Mouse (Mus musculus) megakaryocyte, embryonic 14.5 days (primary cell): ENCODE measurements around the gene Thpo. TPM values are rescaled to one million over a fixed set of nuclear protein-coding genes. Genes with fewer than 3 reads are reported as not detected.

Source experiments
- H3K27me3 ChIP-seq: replicated peaks from 2 replicates; pipeline ENCODE3; 2012; ENCODE audit warnings: inconsistent platforms
- H3K36me3 ChIP-seq: replicated peaks from 2 replicates; pipeline ENCODE3; 2012; ENCODE audit warnings: low read length, inconsistent platforms, mixed read lengths
- H3K4me1 ChIP-seq: 2 replicates; pipeline ENCODE4 v1.6.1; 2012; ENCODE audit warnings: inconsistent platforms
- H3K4me3 ChIP-seq: replicated peaks from 2 replicates; pipeline ENCODE3; 2012; ENCODE audit warnings: moderate library complexity, mild to moderate bottlenecking, inconsistent platforms
- H3K9me3 ChIP-seq: 2 replicates; pipeline ENCODE4 v1.6.1; 2012; ENCODE audit warnings: inconsistent platforms
- FLI1 ChIP-seq: IDR thresholded peaks from 2 replicates; pipeline ENCODE4 v1.6.1; 2012; ENCODE audit warnings: low read length, inconsistent platforms, mixed read lengths
- GATA1 ChIP-seq: IDR thresholded peaks from 3 replicates; pipeline ENCODE4 v1.6.1; 2012; ENCODE audit warnings: mixed read lengths, low read length, inconsistent platforms, borderline replicate concordance
- polyA plus RNA-seq: library from polyadenylated mRNA; stranded (reverse); fragments of >175 nt; gene quantifications from 2 replicates; pipeline ENCODE4 v1.2.3, GENCODE M21; 2012; ENCODE audit warnings: low replicate concordance; ENCODE audit not compliant: insufficient read depth

The Thpo gene
- polyA plus RNA-seq, 1 experiment: not detected

DNA sequence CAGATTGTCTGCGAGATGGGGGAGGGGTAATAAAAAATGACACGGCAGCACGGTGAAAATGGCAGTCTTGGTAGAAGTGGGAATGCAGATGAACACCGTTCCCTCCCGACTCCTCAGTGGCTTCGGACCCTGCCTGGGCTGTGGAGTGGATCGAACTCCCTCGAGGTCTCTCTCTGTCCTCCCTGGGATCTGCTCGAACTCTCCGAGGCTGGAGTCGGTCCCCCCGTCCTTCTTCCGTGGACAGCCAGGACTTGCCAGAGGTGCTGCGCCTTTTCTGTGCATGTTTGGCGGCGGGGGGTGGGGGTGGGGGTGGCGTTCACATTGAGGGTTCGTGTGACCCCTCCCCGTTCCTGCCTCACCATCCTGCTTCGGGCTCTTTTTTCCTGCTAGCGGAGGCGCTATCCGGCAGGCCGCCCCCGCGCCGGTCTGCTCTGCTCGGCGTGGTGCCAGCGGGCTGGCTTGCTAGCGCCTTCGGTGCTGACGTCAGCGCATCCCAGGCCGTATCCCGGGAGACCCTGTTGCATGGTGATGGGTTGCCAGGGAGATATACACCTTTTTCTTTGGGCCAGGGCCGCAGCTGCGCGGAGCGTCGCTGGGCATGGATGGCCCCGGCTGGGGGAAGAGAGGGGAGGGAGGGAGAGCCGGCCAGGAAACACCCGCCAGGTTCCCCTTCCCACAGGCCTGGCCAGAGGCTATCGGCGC, 38.5 kb downstream of the Thpo start:
- H3K27me3 ChIP-seq: peaks cover 35% of the 10 kb centered on the region
- no peak for TF ChIP-seq GATA1
- no peak for TF ChIP-seq FLI1
- H3K36me3 ChIP-seq: peaks cover 44% of the 10 kb centered on the region
- peak overlapping the region; percentile 89 for H3K4me3 ChIP-seq
- H3K4me1 ChIP-seq: peaks cover 48% of the 10 kb centered on the region
- H3K9me3 ChIP-seq: no peaks in the 10 kb centered on the region

DNA sequence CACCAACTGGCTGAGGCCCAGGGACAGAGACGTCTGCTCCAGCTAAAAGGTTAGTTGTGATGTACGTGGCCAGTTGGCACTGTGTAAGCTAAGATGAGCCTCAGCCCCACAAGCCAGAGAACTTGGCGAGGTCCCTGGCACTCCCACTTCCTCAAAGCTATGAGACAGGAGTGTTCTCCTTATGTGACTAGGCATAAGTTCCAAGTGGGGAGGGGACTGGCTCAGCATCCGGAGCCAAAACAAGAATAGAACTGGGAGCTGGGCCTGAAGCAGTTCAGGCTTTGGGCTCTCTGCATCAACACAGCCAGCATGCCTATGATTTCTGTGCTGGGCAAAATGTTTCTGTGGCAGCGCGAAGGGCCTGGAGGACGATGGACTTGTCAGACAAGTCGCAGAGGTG, 39.5 kb downstream of the Thpo start:
- H3K4me1 ChIP-seq: peaks cover 50% of the 10 kb centered on the region
- peaks cover 48% of the 10 kb centered on the region for H3K36me3 ChIP-seq

GRCm38 (mm10) chr16:20693111-20693701, 41.1 kb downstream of the Thpo start, which contains the start of gene Fam131a:
Gene Fam131a, plus strand, starts transcription at chr16:20693241.
- TF ChIP-seq FLI1 (no peak), GATA1 (no peak)
- Histone ChIP-seq H3K4me1 (peaks cover 48% of the 10 kb centered on the region), H3K9me3 (no peaks in the 10 kb centered on the region), H3K4me3 (peak within 1 kb of the TSS; percentile 90), H3K27me3 (peaks cover 19% of the 10 kb centered on the region), H3K36me3 (peaks cover 52% of the 10 kb centered on the region)

More for the DNA sequence above, 39.5 kb downstream of the Thpo start:
- Histone ChIP-seq H3K9me3 (no peaks in the 10 kb centered on the region), H3K4me3 (peak overlapping the region; percentile 89), H3K27me3 (peaks cover 30% of the 10 kb centered on the region)
- no peak for TF ChIP-seq FLI1
- no peak for TF ChIP-seq GATA1

GRCm38 (mm10) chr16:20692241-20692965, 41.9 kb downstream of the Thpo start:
- H3K4me1 ChIP-seq: peaks cover 48% of the 10 kb centered on the region
- H3K4me3 ChIP-seq: peak overlapping the region; percentile 16

GRCm38 (mm10) chr16:20691617-20692016, 42.7 kb downstream of the Thpo start:
- H3K9me3 ChIP-seq: no peaks in the 10 kb centered on the region
- H3K4me1 ChIP-seq: peaks cover 48% of the 10 kb centered on the region
- H3K27me3 ChIP-seq: peaks cover 14% of the 10 kb centered on the region
- TF ChIP-seq FLI1 (no peak), GATA1 (no peak)
- peaks cover 68% of the 10 kb centered on the region for H3K36me3 ChIP-seq
- no peak overlapping the region for H3K4me3 ChIP-seq

More at GRCm38 (mm10) chr16:20692241-20692965, 41.9 kb downstream of the Thpo start:
- TF ChIP-seq FLI1 (no peak), GATA1 (no peak)
- Histone ChIP-seq H3K27me3 (peaks cover 16% of the 10 kb centered on the region), H3K9me3 (no peaks in the 10 kb centered on the region), H3K36me3 (peaks cover 60% of the 10 kb centered on the region)

DNA sequence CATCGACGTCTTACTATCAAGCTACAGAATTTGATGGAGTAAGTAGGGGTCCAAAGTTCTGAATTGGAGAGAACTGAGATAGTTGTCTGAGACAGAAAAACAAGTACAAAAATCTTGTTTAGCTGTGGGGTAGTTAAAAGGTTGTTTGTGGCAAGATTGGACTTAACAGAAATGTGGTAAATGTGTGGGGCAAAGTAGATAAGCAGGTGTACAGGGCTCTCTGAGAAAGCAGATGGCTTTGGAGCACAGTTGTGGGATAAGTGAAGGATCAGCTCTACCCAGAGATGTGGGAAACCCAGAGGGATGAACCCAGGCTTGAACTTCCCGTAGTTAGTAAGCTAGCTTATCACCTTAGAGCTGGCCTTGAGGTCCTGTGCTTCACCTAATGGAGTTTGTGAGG, 43.5 kb downstream of the Thpo start:
- no peak for TF ChIP-seq GATA1
- no peak for TF ChIP-seq FLI1
- Histone ChIP-seq H3K4me3 (no peak overlapping the region), H3K4me1 (peaks cover 41% of the 10 kb centered on the region), H3K9me3 (no peaks in the 10 kb centered on the region), H3K36me3 (peaks cover 76% of the 10 kb centered on the region), H3K27me3 (peaks cover 7% of the 10 kb centered on the region)

GRCm38 (mm10) chr16:20677974-20678675, 56.2 kb downstream of the Thpo start:
- H3K9me3 ChIP-seq: no peaks in the 10 kb centered on the region
- H3K4me1 ChIP-seq: peaks cover 85% of the 10 kb centered on the region
- peak overlapping the region; percentile 24 for H3K4me3 ChIP-seq
- TF ChIP-seq GATA1 (no peak), FLI1 (no peak)
- H3K36me3 ChIP-seq: peaks cover 91% of the 10 kb centered on the region
- no peaks in the 10 kb centered on the region for H3K27me3 ChIP-seq

DNA sequence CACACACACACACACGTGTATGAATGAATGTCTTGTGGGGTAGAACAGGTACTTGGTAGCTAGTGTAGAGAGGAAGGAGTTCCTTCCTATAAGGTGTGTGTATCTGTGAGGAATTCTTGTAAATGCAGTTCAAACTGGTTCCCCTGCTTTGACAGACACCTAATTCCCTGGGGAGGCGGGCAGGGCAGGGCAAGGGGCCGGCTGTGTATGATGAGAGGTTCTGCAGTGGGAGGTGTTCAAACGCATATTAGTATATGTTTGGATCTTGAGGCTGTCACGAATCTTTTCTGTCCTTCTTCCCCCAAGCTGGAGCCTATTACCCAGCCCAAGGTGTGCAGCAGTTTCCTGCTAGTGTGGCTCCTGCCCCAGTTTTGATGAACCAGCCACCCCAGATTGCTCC, 56.9 kb downstream of the Thpo start:
- Histone ChIP-seq H3K36me3 (peaks cover 84% of the 10 kb centered on the region), H3K27me3 (no peaks in the 10 kb centered on the region), H3K4me3 (peak overlapping the region; percentile 24), H3K4me1 (peaks cover 85% of the 10 kb centered on the region), H3K9me3 (no peaks in the 10 kb centered on the region)
- TF ChIP-seq GATA1 (no peak), FLI1 (no peak)

- Histone ChIP-seq H3K4me1 (peaks cover 88% of the 10 kb centered on the region), H3K9me3 (no peaks in the 10 kb centered on the region), H3K36me3 (peaks cover 77% of the 10 kb centered on the region), H3K4me3 (no peak overlapping the region), H3K27me3 (no peaks in the 10 kb centered on the region)
- TF ChIP-seq FLI1 (no peak), GATA1 (no peak)
These were observed 57.6 kb downstream of the Thpo start for GRCm38 (mm10) chr16:20676702-20677101.

DNA sequence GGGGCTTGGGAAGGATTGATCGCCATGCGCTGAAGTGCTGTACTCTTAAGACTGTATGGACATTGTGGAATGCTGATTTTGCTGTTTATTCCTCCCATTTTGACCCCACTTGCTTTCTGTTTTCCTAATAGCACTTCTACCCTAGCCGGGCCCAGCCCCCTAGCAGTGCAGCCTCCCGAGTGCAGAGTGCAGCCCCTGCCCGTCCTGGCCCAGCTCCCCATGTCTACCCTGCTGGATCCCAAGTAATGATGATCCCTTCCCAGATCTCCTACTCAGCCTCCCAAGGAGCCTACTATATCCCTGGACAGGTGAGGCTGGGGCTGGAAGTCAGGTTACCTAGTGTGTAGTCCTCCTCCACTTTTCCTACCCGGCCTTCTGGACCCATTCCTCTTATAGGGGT, 59.1 kb downstream of the Thpo start:
- Histone ChIP-seq H3K4me3 (peak overlapping the region; percentile 96), H3K9me3 (no peaks in the 10 kb centered on the region), H3K36me3 (peaks cover 62% of the 10 kb centered on the region), H3K27me3 (no peaks in the 10 kb centered on the region), H3K4me1 (peaks cover 74% of the 10 kb centered on the region)
- TF ChIP-seq GATA1: no peak
- no peak for TF ChIP-seq FLI1

Other genes with a start within 250 kb of the Thpo start
- gene Eif2b5, start 235.7 kb downstream of the Thpo start, polyA plus RNA-seq: 5.9 and 9.1 TPM in 2 replicates
- gene Dvl3, start 217.5 kb downstream of the Thpo start, polyA plus RNA-seq: 21.1 and 45.9 TPM in 2 replicates
- gene Ap2m1, start 199.0 kb downstream of the Thpo start, polyA plus RNA-seq: 49.0 and 228 TPM in 2 replicates
- 24.1 TPM in 1 of 2 replicates, not detected in the other for gene Abcf3, start 185.9 kb downstream of the Thpo start, polyA plus RNA-seq
- not detected in 2 replicates for gene Vwa5b2, start 145.0 kb downstream of the Thpo start, polyA plus RNA-seq
- 5.4 and 20.7 TPM in 2 replicates for gene Eef1akmt4, start 122.9 kb downstream of the Thpo start, polyA plus RNA-seq
- gene Gm49333, start 122.9 kb downstream of the Thpo start, polyA plus RNA-seq: not detected in 2 replicates
- 15.2 and 24.9 TPM in 2 replicates for gene Alg3, start 122.8 kb downstream of the Thpo start, polyA plus RNA-seq
- 2.3 and 5.9 TPM in 2 replicates for gene Camk2n2, start 113.2 kb downstream of the Thpo start, polyA plus RNA-seq
- 0.48 TPM in 1 of 2 replicates, not detected in the other for gene Ece2, start 104.7 kb downstream of the Thpo start, polyA plus RNA-seq
- gene Psmd2, start 82.9 kb downstream of the Thpo start, polyA plus RNA-seq: 33.0 and 128 TPM in 2 replicates
- gene Eif4g1, start 66.2 kb downstream of the Thpo start, polyA plus RNA-seq: 247 and 739 TPM in 2 replicates
- gene Fam131a, start 41.3 kb downstream of the Thpo start, polyA plus RNA-seq: 7.9 and 8.6 TPM in 2 replicates
- gene Polr2h, start 16.8 kb downstream of the Thpo start, polyA plus RNA-seq: 2.9 TPM in 1 of 2 replicates, not detected in the other
- 2.1 TPM in 1 of 2 replicates, not detected in the other for gene Clcn2, start 16.8 kb downstream of the Thpo start, polyA plus RNA-seq
- not detected in 2 replicates for gene Chrd, start 1.4 kb downstream of the Thpo start, polyA plus RNA-seq